Mouse (Mus musculus): ENCODE results near the gene Gpr132.

GRCm38 (mm10) chr12:112821216-112821615 lies 46.8 kb downstream of the Gpr132 start:
- TF ChIP-seq MAX (IDR thresholded peaks at IDR 0.05) (no peak), CTCF (IDR thresholded peaks at IDR 0.05; ENCODE audit: control insufficient read depth, insufficient read depth, insufficient read length) (no peak), USF1 (IDR thresholded peaks at IDR 0.05; ENCODE audit: low read depth) (no peak), MYOG (IDR thresholded peaks at IDR 0.05; ENCODE audit: control insufficient read depth, extremely low read depth, insufficient read length) (no peak), MYOD1 (IDR thresholded peaks at IDR 0.05; ENCODE audit: control insufficient read depth, insufficient read length, low read depth) (no peak), FOSL1 (IDR thresholded peaks at IDR 0.05; ENCODE audit: insufficient read depth, low read length, poor library complexity, severe bottlenecking) (no peak), CEBPB (IDR thresholded peaks at IDR 0.05; ENCODE audit: low read depth) (no peak)

Data from C2C12 (cell line).